Mouse (Mus musculus): ENCODE measurements around the gene Adam19. TPM values are rescaled to one million over a fixed set of nuclear protein-coding genes. Genes with fewer than 3 reads are reported as not detected.

Gene Adam19
- polyA plus RNA-seq, 1 experiment from 2014 or later: 4.3 TPM

DNA sequence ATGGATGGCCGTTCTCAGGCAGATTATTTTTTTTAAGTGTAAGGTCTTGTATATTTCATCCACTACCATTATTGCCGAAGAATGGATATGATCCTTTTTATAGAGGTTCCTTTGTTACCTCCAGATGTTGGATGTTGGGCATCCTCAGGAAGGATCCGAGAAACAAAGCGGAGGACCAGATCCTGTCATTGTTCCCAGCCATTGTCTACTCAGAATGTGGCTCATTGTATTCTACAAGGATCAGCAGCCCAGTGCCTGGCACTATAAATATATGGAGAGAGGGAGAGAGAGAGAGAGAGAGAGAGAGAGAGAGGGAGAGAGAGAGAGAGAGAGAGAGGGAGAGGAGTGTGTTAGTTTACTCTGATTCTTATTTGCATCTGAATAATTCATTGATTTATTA, 6.8 kb downstream of the Adam19 start:
- Histone ChIP-seq H3K4me2 (replicated peaks; ENCODE audit: low read depth) (no peak overlapping the region), H3K4me3 (ENCODE audit: low read depth, low read length) (no peak overlapping the region), H3K4me1 (replicated peaks; ENCODE audit: control insufficient read depth, insufficient read depth) (no peaks in the 10 kb centered on the region; the same call in 1 of the 2 replicates), H3K27ac (replicated peaks) (peak overlapping the region; percentile 61; the same call in 1 of the 2 replicates), H3K36me3 (ENCODE audit: control insufficient read depth, insufficient read depth, low read length) (peaks cover 3% of the 10 kb centered on the region; the same call in 1 of the 2 replicates), H3K9me3 (ENCODE audit: control insufficient read depth, low read length) (no peaks in the 10 kb centered on the region), H3K9ac (ENCODE audit: low read length) (no peak overlapping the region), H3K27me3 (ENCODE audit: control insufficient read depth, insufficient read depth, low read length) (no peaks in the 10 kb centered on the region)
- ATAC-seq (ENCODE audit: low FRiP score, low TSS enrichment): no peak
- TF ChIP-seq EP300 (optimal IDR thresholded peaks at IDR 0.05) (no peak), CTCF (IDR thresholded peaks at IDR 0.05; ENCODE audit: low read depth) (no peak)
- no peak for DNase-seq (ENCODE audit: low spot score)
- 65% methylated on average over 4 of the region's 4 CpGs for WGBS

DNA sequence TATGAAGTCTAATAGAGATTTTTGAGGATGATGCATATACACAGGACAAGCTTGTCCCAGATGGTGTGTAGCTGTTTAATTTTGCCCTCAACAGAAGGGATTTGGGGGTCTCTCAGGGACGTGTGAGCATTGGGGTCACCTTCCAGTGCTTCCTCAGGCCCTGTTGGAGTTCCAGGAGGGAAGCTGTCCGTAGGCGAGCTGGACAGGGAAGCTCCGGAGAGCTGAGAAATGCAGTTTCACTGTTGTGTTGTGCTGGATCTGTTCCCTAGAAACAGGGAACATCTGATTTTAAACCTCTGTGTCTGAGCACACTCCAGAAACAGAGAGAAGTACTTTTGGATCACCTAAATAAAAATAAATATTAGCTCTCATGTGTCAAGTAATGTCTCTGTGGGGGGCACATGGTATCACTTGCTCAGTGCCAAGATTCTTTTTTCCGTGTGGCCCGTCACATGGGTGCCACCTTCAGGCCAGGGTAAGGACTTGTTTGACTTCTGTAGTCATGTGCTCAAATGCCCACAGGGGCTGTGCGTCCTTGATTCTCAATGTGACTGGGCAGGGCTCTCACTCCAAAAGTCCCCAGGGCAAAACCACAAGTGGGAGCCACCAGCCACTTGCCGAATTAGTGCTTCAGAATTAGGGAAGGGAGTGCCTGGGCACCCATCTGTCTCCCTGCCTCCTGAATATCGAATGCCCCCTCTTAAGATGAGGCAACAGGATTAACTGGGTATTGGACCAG, 7.4 kb downstream of the Adam19 start:
- Histone ChIP-seq H3K9ac (ENCODE audit: low read length) (peak overlapping the region; percentile 27; the same call in 1 of the 2 replicates), H3K9me3 (ENCODE audit: control insufficient read depth, low read length) (no peaks in the 10 kb centered on the region), H3K4me3 (ENCODE audit: low read depth, low read length) (no peak overlapping the region), H3K36me3 (ENCODE audit: control insufficient read depth, insufficient read depth, low read length) (peaks cover 3% of the 10 kb centered on the region; the same call in 1 of the 2 replicates), H3K4me2 (replicated peaks; ENCODE audit: low read depth) (no peak overlapping the region), H3K4me1 (replicated peaks; ENCODE audit: control insufficient read depth, insufficient read depth) (no peaks in the 10 kb centered on the region; the same call in 1 of the 2 replicates), H3K27ac (replicated peaks) (peak overlapping the region; percentile 61; the same call in 1 of the 2 replicates), H3K27me3 (ENCODE audit: control insufficient read depth, insufficient read depth, low read length) (no peaks in the 10 kb centered on the region)
- DNase-seq (ENCODE audit: low spot score) (no peak), ATAC-seq (ENCODE audit: low FRiP score, low TSS enrichment) (no peak)
- TF ChIP-seq CTCF (IDR thresholded peaks at IDR 0.05; ENCODE audit: low read depth): peak; percentile 57
- no peak for TF ChIP-seq EP300 (optimal IDR thresholded peaks at IDR 0.05)
- 44% methylated on average over 9 of the region's 9 CpGs for WGBS

- Histone ChIP-seq H3K27me3 (ENCODE audit: control insufficient read depth, insufficient read depth, low read length) (no peaks in the 10 kb centered on the region), H3K9ac (ENCODE audit: low read length) (no peak overlapping the region), H3K36me3 (ENCODE audit: control insufficient read depth, insufficient read depth, low read length) (peaks cover 3% of the 10 kb centered on the region; the same call in 1 of the 2 replicates), H3K9me3 (ENCODE audit: control insufficient read depth, low read length) (no peaks in the 10 kb centered on the region), H3K4me1 (replicated peaks; ENCODE audit: control insufficient read depth, insufficient read depth) (peaks cover 2% of the 10 kb centered on the region; the same call in 1 of the 2 replicates), H3K4me3 (ENCODE audit: low read depth, low read length) (no peak overlapping the region), H3K27ac (replicated peaks) (peak overlapping the region; percentile 74), H3K4me2 (replicated peaks; ENCODE audit: low read depth) (no peak overlapping the region)
- ATAC-seq (ENCODE audit: low FRiP score, low TSS enrichment) (no peak), DNase-seq (ENCODE audit: low spot score) (no peak)
- no peak for TF ChIP-seq CTCF (IDR thresholded peaks at IDR 0.05; ENCODE audit: low read depth)
- no peak for TF ChIP-seq EP300 (optimal IDR thresholded peaks at IDR 0.05)
- WGBS: 39% methylated on average over 8 of the region's 8 CpGs
Measured at GRCm38 (mm10) chr11:46064767-46065166, 9.0 kb downstream of the Adam19 start.

- peaks cover 3% of the 10 kb centered on the region; the same call in 1 of the 2 replicates for H3K36me3 ChIP-seq (ENCODE audit: control insufficient read depth, insufficient read depth, low read length)
- WGBS: 20% methylated on average over 21 of the region's 21 CpGs
- DNase-seq (ENCODE audit: low spot score) (peak; percentile 57), ATAC-seq (ENCODE audit: low FRiP score, low TSS enrichment) (peak; percentile 81)
- no peaks in the 10 kb centered on the region for H3K27me3 ChIP-seq (ENCODE audit: control insufficient read depth, insufficient read depth, low read length)
- no peaks in the 10 kb centered on the region for H3K9me3 ChIP-seq (ENCODE audit: control insufficient read depth, low read length)
- 0 out of 2 replicates have a peak overlapping the region, but pooled peaks have one; percentile 8 for H3K4me2 ChIP-seq (replicated peaks; ENCODE audit: low read depth)
- peaks cover 2% of the 10 kb centered on the region; the same call in 1 of the 2 replicates for H3K4me1 ChIP-seq (replicated peaks; ENCODE audit: control insufficient read depth, insufficient read depth)
- H3K27ac ChIP-seq (replicated peaks): peak overlapping the region; percentile 74
- H3K4me3 ChIP-seq (ENCODE audit: low read depth, low read length): no peak overlapping the region
- TF ChIP-seq EP300 (optimal IDR thresholded peaks at IDR 0.05): no peak
- TF ChIP-seq CTCF (IDR thresholded peaks at IDR 0.05; ENCODE audit: low read depth): no peak
- no peak overlapping the region for H3K9ac ChIP-seq (ENCODE audit: low read length)
Measured at GRCm38 (mm10) chr11:46065201-46066011, 9.6 kb downstream of the Adam19 start.

GRCm38 (mm10) chr11:46067371-46068060, 11.7 kb downstream of the Adam19 start:
- Histone ChIP-seq H3K27ac (replicated peaks) (no peak overlapping the region; the same call in 1 of the 2 replicates), H3K9ac (ENCODE audit: low read length) (no peak overlapping the region), H3K4me3 (ENCODE audit: low read depth, low read length) (no peak overlapping the region), H3K4me1 (replicated peaks; ENCODE audit: control insufficient read depth, insufficient read depth) (peaks cover 2% of the 10 kb centered on the region; the same call in 1 of the 2 replicates), H3K4me2 (replicated peaks; ENCODE audit: low read depth) (no peak overlapping the region), H3K9me3 (ENCODE audit: control insufficient read depth, low read length) (no peaks in the 10 kb centered on the region), H3K27me3 (ENCODE audit: control insufficient read depth, insufficient read depth, low read length) (no peaks in the 10 kb centered on the region), H3K36me3 (ENCODE audit: control insufficient read depth, insufficient read depth, low read length) (peaks cover 3% of the 10 kb centered on the region; the same call in 1 of the 2 replicates)
- ATAC-seq (ENCODE audit: low FRiP score, low TSS enrichment): no peak
- no peak for DNase-seq (ENCODE audit: low spot score)
- TF ChIP-seq EP300 (optimal IDR thresholded peaks at IDR 0.05) (no peak), CTCF (IDR thresholded peaks at IDR 0.05; ENCODE audit: low read depth) (no peak)
- WGBS: 88% methylated on average over 10 of the region's 10 CpGs
